Mouse (Mus musculus): ENCODE measurements at regions not wholly inside any gene's neighbourhood (a gene's known extent, or its start where the extent isn't known, plus 50 kb on each side); places are given as distances from the start of the nearest gene placed in this dataset.

- TF ChIP-seq POLR2A (IDR thresholded peaks at IDR 0.05; ENCODE audit: insufficient read depth, low read depth, low read length) (no peak), CTCF (IDR thresholded peaks at IDR 0.05) (no peak), EP300 (IDR thresholded peaks at IDR 0.05; ENCODE audit: insufficient read depth, low read depth, low read length) (no peak)
Observed at GRCm38 (mm10) chr5:90068601-90069000, 155.2 kb downstream of the Cox18 start.

Measured in heart, adult 2 months (tissue).